In the genomic region with DNA sequence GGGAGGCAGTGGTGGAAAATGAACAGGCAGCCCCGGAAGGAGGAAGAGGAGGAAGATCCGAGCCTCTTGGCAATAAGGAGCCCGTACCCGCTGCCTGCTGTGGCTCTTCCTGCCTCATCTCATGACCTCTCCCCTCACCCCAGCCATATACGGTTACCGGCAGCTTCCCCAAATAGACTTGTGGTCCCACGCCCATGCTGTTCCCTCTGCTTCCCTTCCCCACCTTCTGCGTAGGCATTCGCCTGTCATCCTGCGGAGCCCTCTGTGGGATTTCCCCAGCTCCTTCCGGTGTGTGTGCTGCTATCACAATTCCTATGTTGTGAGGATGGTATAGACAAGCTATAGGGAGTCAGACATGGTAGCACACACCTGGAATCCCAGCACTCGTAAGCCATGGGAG, we compare ENCODE assay signal across 12 mouse cellular contexts. TPM values are rescaled to one million over a fixed set of nuclear protein-coding genes. Genes with fewer than 3 reads are reported as not detected.
DNase-seq lines count a peak whose midpoint lies in the region; ATAC-seq lines count a peak whose summit lies in the region.
"Had no signal": no experiment of that assay in that cellular context is flagged by ENCODE, and none has a peak within 500 bp of the region (broad histone marks: within the 10 kb centered on the region; RNA-seq: fewer than 3 reads in every experiment).

No protein-coding gene starts in this region.

- peak; percentile 49 to 59 for DNase-seq in left cerebral cortex, adult 18-20 months (ENCODE audit: low spot score in 2 of 2)
- no peak for DNase-seq in left cerebral cortex, adult 11 months (ENCODE audit: low spot score)
- peak; percentile 51 for DNase-seq in induced T-regulatory cell, adult 2 months (ENCODE audit: low read depth)
- DNase-seq: cerebellum, adult 9-10 months; forebrain, postnatal 0 days; thymus, postnatal 4 days had no signal

- no peaks in the 10 kb centered on the region for H3K9me3 ChIP-seq in megakaryocyte, embryonic 14.5 days
- H3K9me3 ChIP-seq in midbrain, embryonic 16.5 days (replicated peaks; ENCODE audit: control insufficient read depth, low read length, poor library complexity, severe bottlenecking), result no peaks in the 10 kb centered on the region
- no peaks in the 10 kb centered on the region for H3K9me3 ChIP-seq in neural tube, embryonic 15.5 days (replicated peaks)

- H3K27me3 ChIP-seq in megakaryocyte, embryonic 14.5 days (replicated peaks), result peaks cover 5% of the 10 kb centered on the region
- no peaks in the 10 kb centered on the region for H3K27me3 ChIP-seq in midbrain, embryonic 16.5 days (ENCODE audit: control insufficient read depth, insufficient read depth, low read depth, low read length)
- no peaks in the 10 kb centered on the region for H3K27me3 ChIP-seq in neural tube, embryonic 15.5 days (replicated peaks)

- WGBS in midbrain, embryonic 16.5 days, result 86% methylated on average over 11 of the region's 12 CpGs
- 85% methylated on average over 12 of the region's 12 CpGs for WGBS in neural tube, embryonic 15.5 days

- peak overlapping the region; percentile 87 for H3K4me3 ChIP-seq in megakaryocyte, embryonic 14.5 days (replicated peaks)
- H3K4me3 ChIP-seq in midbrain, embryonic 16.5 days (ENCODE audit: low read depth, low read length), result no peak overlapping the region
- no peak overlapping the region for H3K4me3 ChIP-seq in neural tube, embryonic 15.5 days (replicated peaks)

- no peak overlapping the region for H3K27ac ChIP-seq in midbrain, embryonic 16.5 days (ENCODE audit: low read length)
- H3K27ac ChIP-seq in neural tube, embryonic 15.5 days (replicated peaks), result no peak overlapping the region

- peaks cover 60% of the 10 kb centered on the region for H3K36me3 ChIP-seq in megakaryocyte, embryonic 14.5 days (replicated peaks; ENCODE audit: low read length)
- H3K36me3 ChIP-seq in midbrain, embryonic 16.5 days (ENCODE audit: control insufficient read depth, insufficient read depth, low read length), result no peaks in the 10 kb centered on the region; the same call in 1 of the 2 replicates
- 0 out of 2 replicates have a peak, but pooled peaks cover 6% of the 10 kb centered on the region for H3K36me3 ChIP-seq in neural tube, embryonic 15.5 days

- H3K9ac ChIP-seq in midbrain, embryonic 16.5 days (ENCODE audit: low read depth, low read length), result no peak overlapping the region
- H3K9ac ChIP-seq in neural tube, embryonic 15.5 days (replicated peaks), result no peak overlapping the region
- H3K9ac ChIP-seq: forebrain, postnatal 0 days had no signal

- ATAC-seq in granulocyte monocyte progenitor cell, adult 5-6 weeks (replicated peaks; ENCODE audit: poor library complexity, severe bottlenecking), result peak; percentile 66
- ATAC-seq in midbrain, embryonic 16.5 days, result no peak
- ATAC-seq in neural tube, embryonic 15.5 days (ENCODE audit: low FRiP score), result no peak
- ATAC-seq in inflammation-experienced regulatory T-cells, adult 6 months, result no peak
- ATAC-seq: forebrain, postnatal 0 days had no signal

- no peak overlapping the region for H3K4me2 ChIP-seq in midbrain, embryonic 16.5 days (ENCODE audit: low read length)
- H3K4me2 ChIP-seq in neural tube, embryonic 15.5 days, result no peak overlapping the region

- H3K4me1 ChIP-seq in megakaryocyte, embryonic 14.5 days, result peaks cover 94% of the 10 kb centered on the region
- peaks cover 6% of the 10 kb centered on the region for H3K4me1 ChIP-seq in midbrain, embryonic 16.5 days (ENCODE audit: control insufficient read depth, insufficient read depth, low read length)
- H3K4me1 ChIP-seq in neural tube, embryonic 15.5 days, result peaks cover 30% of the 10 kb centered on the region

RNA-seq across cellular contexts. Expression of a gene that starts 2.2 kb away (rescaled TPM):
- not detected for total RNA-seq in left cerebral cortex, adult 18-20 months (2021)
- total RNA-seq in granulocyte monocyte progenitor cell, adult 5-6 weeks (2014; fragmentation: Nextera tagmentation), result not detected in 2 replicates
- total RNA-seq in granulocyte monocyte progenitor cell, adult 5-6 weeks (2017), result not detected in 2 replicates
- polyA plus RNA-seq in megakaryocyte, embryonic 14.5 days (2012; ENCODE audit: insufficient read depth, low replicate concordance), result not detected in 2 replicates
- not detected in 2 replicates for polyA plus RNA-seq in midbrain, embryonic 16.5 days (2015; fragmentation: Nextera tagmentation; extraction: Ambion mirVana)
- polyA plus RNA-seq in neural tube, embryonic 15.5 days (2015; fragmentation: Nextera tagmentation; extraction: Ambion mirVana), result not detected in 2 replicates
- not detected for polyA plus RNA-seq in inflammation-experienced regulatory T-cells, adult 6 months (2017; shearing (Covaris generic))
- total RNA-seq: forebrain, postnatal 0 days; megakaryocyte-erythroid progenitor cell, adult 5-6 weeks had no signal
- polyA plus RNA-seq: forebrain, postnatal 0 days had no signal

RNA-seq across cellular contexts. Expression of a gene that starts 5.0 kb away (rescaled TPM):
- total RNA-seq in left cerebral cortex, adult 18-20 months (2021), result 100 to 1,000 TPM; 195 to 205 TPM
- total RNA-seq in granulocyte monocyte progenitor cell, adult 5-6 weeks (2014; fragmentation: Nextera tagmentation), result 3.9 and 4.3 TPM in 2 replicates
- total RNA-seq in granulocyte monocyte progenitor cell, adult 5-6 weeks (2017), result 0.95 and 1.1 TPM in 2 replicates
- polyA plus RNA-seq in megakaryocyte, embryonic 14.5 days (2012; ENCODE audit: insufficient read depth, low replicate concordance), result 47.3 and 165 TPM in 2 replicates
- polyA plus RNA-seq in midbrain, embryonic 16.5 days (2015; fragmentation: Nextera tagmentation; extraction: Ambion mirVana), result 25.6 and 29.7 TPM in 2 replicates
- polyA plus RNA-seq in neural tube, embryonic 15.5 days (2015; fragmentation: Nextera tagmentation; extraction: Ambion mirVana), result 26.4 and 28.9 TPM in 2 replicates
- polyA plus RNA-seq in inflammation-experienced regulatory T-cells, adult 6 months (2017; shearing (Covaris generic)), result 1 to 10 TPM; 1.1 to 4.3 (median 1.3) TPM

RNA-seq across cellular contexts. Expression of a gene that starts 15.0 kb away (rescaled TPM):
- total RNA-seq in left cerebral cortex, adult 18-20 months (2021), result not detected
- not detected in 2 replicates for total RNA-seq in granulocyte monocyte progenitor cell, adult 5-6 weeks (2014; fragmentation: Nextera tagmentation)
- total RNA-seq in granulocyte monocyte progenitor cell, adult 5-6 weeks (2017), result not detected in 2 replicates
- not detected in 2 replicates for polyA plus RNA-seq in megakaryocyte, embryonic 14.5 days (2012; ENCODE audit: insufficient read depth, low replicate concordance)
- polyA plus RNA-seq in midbrain, embryonic 16.5 days (2015; fragmentation: Nextera tagmentation; extraction: Ambion mirVana), result 0.10 TPM in 1 of 2 replicates, not detected in the other
- 0.23 TPM in 1 of 2 replicates, not detected in the other for polyA plus RNA-seq in neural tube, embryonic 15.5 days (2015; fragmentation: Nextera tagmentation; extraction: Ambion mirVana)
- not detected for polyA plus RNA-seq in inflammation-experienced regulatory T-cells, adult 6 months (2017; shearing (Covaris generic))
- total RNA-seq: forebrain, postnatal 0 days; megakaryocyte-erythroid progenitor cell, adult 5-6 weeks had no signal
- polyA plus RNA-seq: forebrain, postnatal 0 days had no signal

RNA-seq across cellular contexts. Expression of a gene that starts 46.4 kb away (rescaled TPM):
- total RNA-seq in left cerebral cortex, adult 18-20 months (2021), result 10 to 100 TPM; 77.6 to 89.6 TPM
- total RNA-seq in granulocyte monocyte progenitor cell, adult 5-6 weeks (2014; fragmentation: Nextera tagmentation), result not detected in 2 replicates
- not detected in 2 replicates for total RNA-seq in granulocyte monocyte progenitor cell, adult 5-6 weeks (2017)
- polyA plus RNA-seq in megakaryocyte, embryonic 14.5 days (2012; ENCODE audit: insufficient read depth, low replicate concordance), result not detected in 2 replicates
- polyA plus RNA-seq in midbrain, embryonic 16.5 days (2015; fragmentation: Nextera tagmentation; extraction: Ambion mirVana), result 57.4 and 64.6 TPM in 2 replicates
- polyA plus RNA-seq in neural tube, embryonic 15.5 days (2015; fragmentation: Nextera tagmentation; extraction: Ambion mirVana), result 49.6 and 56.6 TPM in 2 replicates
- polyA plus RNA-seq in inflammation-experienced regulatory T-cells, adult 6 months (2017; shearing (Covaris generic)), result under 1 TPM in 1 of 3 experiments, not detected in 2; 0.25 TPM
- total RNA-seq: megakaryocyte-erythroid progenitor cell, adult 5-6 weeks had no signal

RNA-seq across cellular contexts. Expression of a gene that starts 59.5 kb away (rescaled TPM):
- total RNA-seq in left cerebral cortex, adult 18-20 months (2021), result under 1 TPM in 1 of 2 experiments, not detected in 1; 0.19 TPM
- total RNA-seq in granulocyte monocyte progenitor cell, adult 5-6 weeks (2014; fragmentation: Nextera tagmentation), result 0.26 and 1.1 TPM in 2 replicates
- total RNA-seq in granulocyte monocyte progenitor cell, adult 5-6 weeks (2017), result 0.36 and 2.0 TPM in 2 replicates
- not detected in 2 replicates for polyA plus RNA-seq in megakaryocyte, embryonic 14.5 days (2012; ENCODE audit: insufficient read depth, low replicate concordance)
- 0.23 and 0.46 TPM in 2 replicates for polyA plus RNA-seq in midbrain, embryonic 16.5 days (2015; fragmentation: Nextera tagmentation; extraction: Ambion mirVana)
- 0.64 and 0.88 TPM in 2 replicates for polyA plus RNA-seq in neural tube, embryonic 15.5 days (2015; fragmentation: Nextera tagmentation; extraction: Ambion mirVana)
- under 1 TPM in 1 of 3 experiments, not detected in 2; 0.14 TPM for polyA plus RNA-seq in inflammation-experienced regulatory T-cells, adult 6 months (2017; shearing (Covaris generic))
